Mouse (Mus musculus) gastrocnemius, adult 8-10 months (tissue): Measurements from ENCODE around the gene Cyp8b1. TPM values are rescaled to one million over a fixed set of nuclear protein-coding genes. Genes with fewer than 3 reads are reported as not detected.
A peak's percentile ranks its signal among the peaks of the same experiment; 100 is the strongest.

ENCODE experiments used
- DNase-seq, 2 experiments: peaks; one replicate each; pipeline ENCODE4 v3.0.0; 2022; ENCODE audit warnings: low spot score in 2 of 2
- total RNA-seq, 4 experiments: library from RNA; stranded (reverse); gene quantifications; 2 replicates each; pipeline ENCODE4 v1.2.4; 2022

Gene Cyp8b1
- total RNA-seq, 4 experiments from 2014 or later, result not detected

DNA sequence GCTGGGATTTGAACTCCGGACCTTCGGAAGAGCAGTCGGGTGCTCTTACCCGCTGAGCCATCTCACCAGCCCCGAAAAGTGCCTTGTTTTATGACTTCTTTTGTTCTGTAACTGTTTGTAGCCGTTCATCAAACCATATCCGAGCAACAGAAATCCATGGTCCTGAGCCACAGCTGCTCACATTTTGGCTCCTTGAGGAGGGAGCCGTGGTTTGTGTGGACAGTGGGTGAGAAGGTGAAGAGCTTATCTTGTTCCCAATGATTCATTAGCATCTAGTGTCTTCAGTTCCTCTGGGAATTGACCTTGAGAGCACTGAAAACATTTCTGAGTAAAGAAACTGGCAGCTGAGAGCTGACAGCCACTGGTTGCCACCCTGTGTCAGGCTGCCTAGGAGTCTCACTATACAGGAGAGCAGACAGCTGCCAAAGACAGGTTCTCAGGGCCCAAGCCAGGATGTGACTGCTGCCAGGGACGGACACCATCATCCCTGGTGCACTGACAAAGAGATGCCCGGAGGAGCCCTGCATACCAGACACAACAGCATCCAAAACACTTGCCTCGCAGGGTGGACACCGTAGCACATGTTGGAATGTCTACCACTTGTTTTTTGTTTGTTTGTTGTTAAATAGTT, 23.9 kb downstream of the Cyp8b1 start:
- no peak for DNase-seq

GRCm38 (mm10) chr9:121891301-121891700, 24.8 kb downstream of the Cyp8b1 start:
- DNase-seq, result no peak

GRCm38 (mm10) chr9:121890441-121890941, 25.6 kb downstream of the Cyp8b1 start:
- DNase-seq, result peak; percentile 72 to 78

DNA sequence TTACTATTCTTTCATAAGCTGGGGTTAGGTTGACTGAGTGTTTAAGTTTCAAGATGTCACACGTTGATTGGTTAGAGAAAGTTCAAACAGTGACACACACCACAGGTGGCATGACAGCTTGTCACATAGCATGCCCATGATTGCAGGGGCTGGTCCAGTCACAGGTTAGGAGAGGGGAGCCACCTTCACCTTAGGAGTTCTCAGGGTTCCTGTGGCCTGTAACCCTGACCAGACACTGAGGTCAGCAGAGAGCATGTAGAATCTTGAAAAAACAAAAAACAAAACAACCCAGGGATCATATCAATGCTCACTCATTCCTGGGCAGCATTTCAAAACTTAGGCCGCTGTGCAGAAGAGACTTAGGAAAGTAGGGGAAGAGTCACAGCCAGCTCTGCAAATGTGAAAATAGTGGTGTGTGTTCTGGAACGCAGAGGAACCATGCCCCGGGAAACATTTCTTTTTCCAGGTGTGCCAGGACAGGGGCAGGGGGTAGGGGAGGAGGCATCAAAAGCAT, 26.1 kb downstream of the Cyp8b1 start:
- DNase-seq, result no peak

DNA sequence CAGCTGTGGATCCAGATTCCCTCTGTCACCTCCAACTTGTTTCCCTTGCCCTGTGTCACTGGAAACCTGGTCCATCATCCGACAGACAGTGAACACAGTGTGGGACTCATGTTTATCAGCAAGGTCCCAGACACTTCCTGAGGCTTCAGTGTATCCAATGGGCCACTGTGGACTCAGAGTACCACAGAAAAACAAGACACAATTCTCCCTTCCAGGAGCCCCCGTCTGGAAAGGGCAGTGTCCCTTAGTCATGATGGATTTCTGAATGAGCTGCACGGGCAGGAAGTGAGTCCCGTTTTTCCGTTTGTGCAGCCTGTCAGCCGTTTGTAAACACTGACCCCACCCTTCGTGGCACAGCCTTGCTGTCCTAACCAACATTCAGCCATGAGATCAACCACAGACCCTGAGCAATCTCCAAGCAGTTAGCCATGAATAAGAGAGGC, 34.1 kb downstream of the Cyp8b1 start:
- DNase-seq, result no peak

- no peak for DNase-seq
Measured at GRCm38 (mm10) chr9:121881301-121881700, 34.8 kb downstream of the Cyp8b1 start.

GRCm38 (mm10) chr9:121880840-121881239, 35.3 kb downstream of the Cyp8b1 start:
- DNase-seq, result peak; percentile 69 to 71

GRCm38 (mm10) chr9:121877052-121877740, 38.9 kb downstream of the Cyp8b1 start:
- no peak for DNase-seq

GRCm38 (mm10) chr9:121873578-121873977, 42.5 kb downstream of the Cyp8b1 start:
- DNase-seq, result no peak

- no peak for DNase-seq
Measured at GRCm38 (mm10) chr9:121872062-121872683, 43.9 kb downstream of the Cyp8b1 start.

DNA sequence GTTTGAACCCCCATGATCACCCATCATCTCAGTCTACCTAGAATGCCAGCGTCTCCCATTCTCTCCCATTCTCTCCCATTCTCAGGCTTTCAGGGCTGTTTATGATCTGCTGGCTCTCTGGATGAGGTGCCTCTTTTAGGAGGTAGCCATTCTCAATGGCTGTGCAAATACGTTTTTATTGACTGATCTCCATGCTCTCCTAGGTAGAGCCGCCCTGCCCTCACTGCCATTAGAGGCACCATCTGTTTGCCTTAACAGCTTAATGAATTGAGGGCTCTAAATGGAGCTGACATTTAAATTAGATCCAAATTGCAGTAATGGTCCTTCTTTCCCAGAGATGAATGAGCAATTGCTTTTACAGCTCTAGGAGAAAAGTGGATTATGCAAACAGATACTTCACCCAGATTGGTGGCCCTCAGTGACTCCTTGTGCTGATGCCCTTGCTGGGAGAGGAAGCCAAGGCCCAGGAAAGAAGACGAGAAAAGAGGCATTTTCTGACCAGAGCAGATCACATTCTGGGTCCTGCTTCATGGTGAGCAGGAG, 46.1 kb downstream of the Cyp8b1 start:
- DNase-seq, result no peak

- DNase-seq, result no peak
Measured at GRCm38 (mm10) chr9:121869432-121869831, 46.7 kb downstream of the Cyp8b1 start.

GRCm38 (mm10) chr9:121868236-121868635, 47.9 kb downstream of the Cyp8b1 start:
- no peak for DNase-seq

DNA sequence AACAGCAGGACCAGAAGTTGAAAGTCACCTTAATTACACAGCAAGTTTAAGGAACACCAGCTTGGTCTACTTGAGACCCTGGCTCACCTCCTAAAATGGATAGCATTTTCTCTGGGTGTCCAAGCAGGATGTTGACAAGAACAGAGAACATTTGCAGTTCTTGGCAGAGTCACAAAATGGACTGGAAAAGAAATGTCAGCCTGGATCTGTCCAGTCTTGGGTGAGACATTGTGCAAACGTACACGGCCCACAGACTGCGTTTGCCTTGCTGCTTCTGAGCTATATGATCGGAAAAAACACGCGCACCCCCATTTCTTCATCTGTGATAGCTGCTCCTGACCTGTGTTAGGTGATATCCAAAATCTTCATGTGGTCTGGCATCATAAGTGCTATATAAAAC, 48.5 kb downstream of the Cyp8b1 start:
- no peak for DNase-seq

DNA sequence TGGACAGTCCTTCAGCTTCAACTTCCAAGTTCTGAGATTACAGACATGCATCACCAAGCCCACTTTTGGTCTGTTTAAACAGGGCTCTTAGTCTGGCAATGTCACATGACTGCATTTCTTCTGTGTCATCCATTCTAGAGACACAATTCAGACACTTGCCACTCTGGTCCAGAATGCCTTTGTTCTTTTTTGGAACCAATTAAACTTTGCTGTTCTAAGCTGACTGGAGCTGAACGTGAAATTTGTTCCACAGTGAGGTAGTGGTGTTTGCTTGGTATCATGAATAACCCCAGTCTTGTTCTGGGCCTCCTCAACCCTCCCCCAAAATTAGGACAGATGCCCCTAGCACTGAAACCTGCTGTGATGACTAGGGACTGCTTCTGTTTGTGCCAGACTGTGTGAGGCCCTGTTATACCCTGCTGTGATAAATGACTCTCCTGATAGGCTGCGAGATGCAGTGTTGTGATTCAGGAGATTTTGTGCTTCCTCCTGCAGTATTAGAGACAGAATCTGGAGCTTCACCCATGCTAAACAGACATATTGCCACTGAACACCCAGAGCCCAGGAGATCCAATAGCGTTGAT, 50.6 kb downstream of the Cyp8b1 start:
- DNase-seq, result no peak

DNA sequence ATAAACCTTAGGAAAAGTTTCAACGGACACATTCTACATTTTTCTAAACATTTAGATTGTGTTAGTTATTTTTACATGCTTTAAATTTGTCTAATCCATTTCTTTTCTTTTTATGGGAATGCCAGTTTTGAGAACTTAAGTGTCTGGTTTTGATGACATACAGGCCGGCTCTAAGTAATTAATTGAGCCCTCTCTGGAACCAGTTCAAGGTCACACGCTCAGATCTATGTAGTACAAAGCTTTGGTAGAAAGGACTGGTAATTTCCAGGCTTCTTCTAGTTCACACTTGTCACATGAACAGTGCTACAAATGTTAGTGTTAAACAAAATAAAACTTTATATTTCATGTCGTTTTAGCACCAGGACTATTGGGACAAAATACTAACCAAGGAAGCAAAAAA, 51.3 kb downstream of the Cyp8b1 start:
- no peak for DNase-seq

Other genes starting within 250 kb of the Cyp8b1 start
- gene Sec22c, start 210.8 kb downstream of the Cyp8b1 start, total RNA-seq, result 1 to 10 TPM; 4.5 to 5.0 (median 4.6) TPM
- gene Ss18l2, start 206.0 kb downstream of the Cyp8b1 start, total RNA-seq, result 100 to 1,000 TPM; 111 to 123 (median 121) TPM
- 10 to 100 TPM; 27.7 to 38.7 (median 34.6) TPM for gene Nktr, start 197.1 kb downstream of the Cyp8b1 start, total RNA-seq
- 100 to 1,000 TPM; 144 to 158 (median 155) TPM for gene Zfp651, start 157.0 kb downstream of the Cyp8b1 start, total RNA-seq
- 100 to 1,000 TPM; 117 to 138 (median 135) TPM for gene Klhl40, start 138.7 kb downstream of the Cyp8b1 start, total RNA-seq
- 100 to 1,000 TPM; 129 to 160 (median 141) TPM for gene Hhatl, start 123.8 kb downstream of the Cyp8b1 start, total RNA-seq
- under 1 TPM in 1 of 4 experiments, not detected in 3; 0.15 TPM for gene Ccdc13, start 76.8 kb downstream of the Cyp8b1 start, total RNA-seq
- gene Higd1a, start 57.9 kb downstream of the Cyp8b1 start, total RNA-seq, result 10 to 100 TPM; 76.7 to 98.3 (median 89.0) TPM
- gene Ackr2, start 17.9 kb downstream of the Cyp8b1 start, total RNA-seq, result 1 to 10 TPM in 1 of 4 experiments, under 1 TPM in 3; 0.61 to 1.2 (median 0.64) TPM
- gene Fam198a, start 34.7 kb upstream of the Cyp8b1 start, total RNA-seq, result under 1 TPM; 0.31 to 0.94 (median 0.60) TPM
- gene Pomgnt2, start 80.8 kb upstream of the Cyp8b1 start, total RNA-seq, result 10 to 100 TPM; 14.1 to 17.8 (median 16.4) TPM
- gene Snrk, start 201.0 kb upstream of the Cyp8b1 start, total RNA-seq, result 10 to 100 TPM; 37.1 to 69.7 (median 59.6) TPM